Mouse (Mus musculus): ENCODE results near the gene Uba3. TPM values are rescaled to one million over a fixed set of nuclear protein-coding genes. Genes with fewer than 3 reads are reported as not detected.

Uba3 gene
- polyA plus RNA-seq, 1 experiment: 14.6 TPM

GRCm38 (mm10) chr6:97202477-97202876 is 3.0 kb downstream of the Uba3 start:
- Histone ChIP-seq H3K4me1 (ENCODE audit: control insufficient read depth, insufficient read depth, low read length) (peaks cover 9% of the 10 kb centered on the region), H3K4me3 (replicated peaks; ENCODE audit: extremely low read depth, low read depth, low read length) (no peak overlapping the region)
- no peak for DNase-seq
- WGBS: 52% methylated on average over 3 of the region's 3 CpGs
- no peak for TF ChIP-seq POLR2A (IDR thresholded peaks at IDR 0.05; ENCODE audit: borderline replicate concordance, extremely low read depth, low read depth, low read length)
- no peak for TF ChIP-seq CTCF (IDR thresholded peaks at IDR 0.05; ENCODE audit: insufficient read depth, low read length)

DNA sequence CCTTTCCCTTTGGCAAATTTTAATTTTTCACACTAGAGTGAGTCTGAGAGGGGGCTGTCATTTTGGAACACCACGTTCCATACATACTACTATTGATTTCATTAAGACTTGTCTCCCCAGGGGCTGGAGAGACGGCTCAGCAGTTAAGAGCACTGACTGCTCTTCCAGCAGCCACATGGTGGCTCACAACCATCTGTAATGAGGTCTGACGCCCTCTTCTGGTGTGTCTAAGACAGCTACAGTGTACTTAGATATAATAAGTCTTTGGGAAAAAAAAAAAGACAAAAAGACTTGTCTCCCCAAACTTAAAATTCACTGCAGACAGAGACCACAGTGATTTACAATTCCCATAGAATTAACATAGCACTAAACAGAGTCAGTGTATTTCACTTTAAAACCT is 5.0 kb downstream of the Uba3 start:
- DNase-seq: no peak
- 74% methylated on average over 3 of the region's 3 CpGs for WGBS
- Histone ChIP-seq H3K4me3 (replicated peaks; ENCODE audit: extremely low read depth, low read depth, low read length) (no peak overlapping the region), H3K4me1 (ENCODE audit: control insufficient read depth, insufficient read depth, low read length) (peaks cover 9% of the 10 kb centered on the region)
- TF ChIP-seq CTCF (IDR thresholded peaks at IDR 0.05; ENCODE audit: insufficient read depth, low read length) (no peak), POLR2A (IDR thresholded peaks at IDR 0.05; ENCODE audit: borderline replicate concordance, extremely low read depth, low read depth, low read length) (no peak)

GRCm38 (mm10) chr6:97179367-97179828 is 26.0 kb downstream of the Uba3 start:
- DNase-seq: no peak
- WGBS: 3% methylated on average over 11 of the region's 11 CpGs
- TF ChIP-seq POLR2A (IDR thresholded peaks at IDR 0.05; ENCODE audit: borderline replicate concordance, extremely low read depth, low read depth, low read length) (no peak), CTCF (IDR thresholded peaks at IDR 0.05; ENCODE audit: insufficient read depth, low read length) (no peak)
- peaks cover 13% of the 10 kb centered on the region for H3K4me1 ChIP-seq (ENCODE audit: control insufficient read depth, insufficient read depth, low read length)
- peak overlapping the region; percentile 91 for H3K4me3 ChIP-seq (replicated peaks; ENCODE audit: extremely low read depth, low read depth, low read length)

DNA sequence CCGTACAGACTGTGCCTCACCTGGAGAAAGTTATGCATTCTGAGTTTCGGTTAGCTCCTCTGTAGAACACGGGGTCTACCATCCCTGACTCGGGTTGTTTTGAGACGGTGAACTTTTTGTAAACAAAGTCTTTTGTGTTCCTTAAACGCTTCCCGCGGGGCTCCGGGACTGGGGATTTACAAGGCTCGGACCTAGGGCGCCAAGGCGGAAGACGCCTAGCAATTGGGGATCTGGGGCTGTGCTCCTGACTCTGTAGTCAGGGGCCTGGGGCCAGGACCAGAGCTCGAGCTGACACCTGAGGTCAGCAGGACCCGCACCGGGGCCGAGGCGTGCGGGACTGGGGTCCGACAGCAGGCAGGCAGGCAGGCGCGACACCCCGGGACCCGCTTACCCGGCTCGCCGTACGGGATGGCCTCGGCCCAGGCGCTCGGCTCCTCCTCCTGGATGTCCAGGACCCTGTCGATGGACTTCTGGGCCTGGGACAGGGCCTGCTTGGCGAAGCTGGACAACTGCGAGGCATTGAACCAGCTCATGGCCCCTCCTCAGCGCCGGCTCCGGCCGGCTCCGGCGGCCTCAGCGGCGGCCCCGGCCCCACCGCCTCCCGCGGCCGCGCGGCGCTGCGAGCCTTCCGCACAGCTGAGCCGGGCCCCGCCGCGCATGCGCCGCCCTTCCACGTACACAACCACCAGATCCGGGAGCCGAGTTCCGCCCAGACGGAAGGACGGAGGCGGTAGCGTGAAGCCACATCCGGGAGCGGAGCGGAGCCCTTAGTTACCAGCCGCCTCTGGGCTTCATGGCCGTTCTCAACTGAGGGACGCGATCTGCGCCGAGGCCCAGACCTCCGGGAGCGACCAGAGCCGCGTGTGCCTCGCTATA is 26.7 kb downstream of the Uba3 start, which contains the start of gene Tmf1:
Tmf1 (minus strand) TSS at position 632 of the 876 bp plus-strand sequence.
- DNase-seq: peak; percentile 90
- H3K4me1 ChIP-seq (ENCODE audit: control insufficient read depth, insufficient read depth, low read length): peaks cover 13% of the 10 kb centered on the region
- peak; percentile 86 for TF ChIP-seq POLR2A (IDR thresholded peaks at IDR 0.05; ENCODE audit: borderline replicate concordance, extremely low read depth, low read depth, low read length)
- no peak for TF ChIP-seq CTCF (IDR thresholded peaks at IDR 0.05; ENCODE audit: insufficient read depth, low read length)
- under 1% methylated on average over 80 of the region's 80 CpGs for WGBS
- peak within 1 kb of the TSS; percentile 93 for H3K4me3 ChIP-seq (replicated peaks; ENCODE audit: extremely low read depth, low read depth, low read length)

DNA sequence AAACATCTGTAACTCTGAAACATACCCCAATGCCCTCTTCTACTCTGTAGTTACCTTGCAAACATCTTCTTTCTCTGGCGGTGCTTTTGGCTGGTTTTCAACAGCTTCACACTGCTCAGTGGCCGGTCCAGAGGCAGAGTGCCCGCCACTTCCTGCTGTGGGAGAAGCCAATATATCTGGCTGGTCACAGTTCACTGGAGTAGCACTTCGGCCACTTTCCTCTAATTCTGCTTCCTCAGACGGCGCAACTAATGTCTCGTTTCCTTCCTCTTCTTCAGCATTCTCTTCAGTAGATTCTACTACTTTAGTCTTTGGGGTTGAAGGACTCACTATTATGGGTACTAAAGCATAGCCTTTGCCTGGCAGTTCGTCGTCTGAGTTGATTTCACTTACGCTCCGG is 29.7 kb downstream of the Uba3 start:
- DNase-seq: no peak
- TF ChIP-seq CTCF (IDR thresholded peaks at IDR 0.05; ENCODE audit: insufficient read depth, low read length) (no peak), POLR2A (IDR thresholded peaks at IDR 0.05; ENCODE audit: borderline replicate concordance, extremely low read depth, low read depth, low read length) (no peak)
- 34% methylated on average over 11 of the region's 11 CpGs for WGBS
- H3K4me1 ChIP-seq (ENCODE audit: control insufficient read depth, insufficient read depth, low read length): peaks cover 13% of the 10 kb centered on the region
- H3K4me3 ChIP-seq (replicated peaks; ENCODE audit: extremely low read depth, low read depth, low read length): no peak overlapping the region

DNA sequence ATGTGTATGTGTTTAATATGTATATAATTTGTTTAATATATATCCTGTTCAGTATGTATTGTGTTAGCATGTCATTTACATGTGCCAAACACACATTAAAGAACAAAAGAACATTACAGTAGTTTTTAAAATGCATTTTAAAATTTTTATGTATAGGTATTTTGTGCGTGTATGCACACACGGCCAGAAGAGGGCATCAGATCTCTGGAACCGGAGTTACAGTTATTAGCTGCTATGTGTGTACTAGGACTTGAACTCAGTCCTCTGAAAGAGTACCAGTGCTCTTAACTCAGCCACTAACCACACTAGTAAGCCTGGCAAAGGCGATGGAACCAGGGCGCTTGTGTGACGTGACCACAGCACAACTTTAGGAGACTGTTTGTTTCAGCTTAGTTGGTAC is 55.3 kb downstream of the Uba3 start:
- DNase-seq: no peak
- Histone ChIP-seq H3K4me1 (ENCODE audit: control insufficient read depth, insufficient read depth, low read length) (peaks cover 7% of the 10 kb centered on the region), H3K4me3 (replicated peaks; ENCODE audit: extremely low read depth, low read depth, low read length) (no peak overlapping the region)
- TF ChIP-seq CTCF (IDR thresholded peaks at IDR 0.05; ENCODE audit: insufficient read depth, low read length): no peak
- TF ChIP-seq POLR2A (IDR thresholded peaks at IDR 0.05; ENCODE audit: borderline replicate concordance, extremely low read depth, low read depth, low read length): no peak
- 76% methylated on average over 6 of the region's 6 CpGs for WGBS

- WGBS: 51% methylated on average over 2 of the region's 2 CpGs
- H3K4me3 ChIP-seq (replicated peaks; ENCODE audit: extremely low read depth, low read depth, low read length): no peak overlapping the region
- TF ChIP-seq POLR2A (IDR thresholded peaks at IDR 0.05; ENCODE audit: borderline replicate concordance, extremely low read depth, low read depth, low read length) (no peak), CTCF (IDR thresholded peaks at IDR 0.05; ENCODE audit: insufficient read depth, low read length) (no peak)
- H3K4me1 ChIP-seq (ENCODE audit: control insufficient read depth, insufficient read depth, low read length): peaks cover 11% of the 10 kb centered on the region
- no peak for DNase-seq
Observed at GRCm38 (mm10) chr6:97149721-97150120, 55.7 kb downstream of the Uba3 start.

DNA sequence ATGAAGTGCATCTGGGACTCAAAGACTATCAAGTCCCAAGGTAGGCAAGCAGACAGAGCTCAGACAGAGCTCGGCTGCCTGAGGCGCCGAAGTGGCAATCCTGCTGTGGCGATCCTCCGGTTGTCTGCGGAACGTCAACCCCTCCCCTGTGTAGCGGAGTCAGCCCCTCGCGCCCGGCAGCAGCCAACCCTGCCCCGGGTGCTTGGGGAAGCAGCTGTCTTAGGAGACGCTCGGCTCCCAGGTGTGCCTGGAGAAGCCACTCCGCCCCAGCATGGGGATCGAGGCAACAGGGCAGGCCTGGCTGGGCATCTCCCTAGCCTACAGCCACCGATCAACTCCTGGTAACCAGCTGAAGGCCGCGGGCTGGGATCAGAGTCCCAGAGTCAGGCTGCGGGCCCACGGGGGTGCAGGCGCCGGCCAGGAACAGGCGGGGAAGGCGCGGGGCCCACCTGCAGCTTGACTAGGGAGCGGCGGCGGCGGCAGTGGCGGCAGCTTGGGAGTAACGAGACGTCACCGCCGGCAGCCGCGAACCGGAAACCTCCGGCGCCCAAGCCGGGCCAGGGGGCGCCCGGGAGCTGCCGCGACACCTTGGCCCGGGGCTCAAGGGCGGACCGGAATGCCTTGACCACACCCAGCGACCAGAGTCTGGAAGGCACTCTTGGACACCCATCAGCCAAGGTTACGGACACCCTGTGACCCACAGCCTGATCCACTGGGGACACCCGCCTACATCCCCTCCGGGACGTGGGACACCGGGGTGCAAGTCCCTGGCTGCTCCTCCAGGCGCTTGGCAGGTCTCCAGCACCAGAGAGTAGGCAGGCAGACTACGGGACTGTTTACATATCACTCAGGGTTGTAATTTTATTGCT is 56.8 kb downstream of the Uba3 start, which contains the start of gene Eogt:
Eogt (minus strand) TSS at position 800 of the 869 bp plus-strand sequence.
- H3K4me1 ChIP-seq (ENCODE audit: control insufficient read depth, insufficient read depth, low read length): peaks cover 11% of the 10 kb centered on the region
- peak within 1 kb of the TSS; percentile 65 for H3K4me3 ChIP-seq (replicated peaks; ENCODE audit: extremely low read depth, low read depth, low read length)
- WGBS: under 1% methylated on average over 56 of the region's 56 CpGs
- no peak for TF ChIP-seq CTCF (IDR thresholded peaks at IDR 0.05; ENCODE audit: insufficient read depth, low read length)
- TF ChIP-seq POLR2A (IDR thresholded peaks at IDR 0.05; ENCODE audit: borderline replicate concordance, extremely low read depth, low read depth, low read length): 0 out of 2 replicates have a peak, but pooled peaks have one; percentile 7
- peak; percentile 85 for DNase-seq

GRCm38 (mm10) chr6:97147755-97148382 is 57.6 kb downstream of the Uba3 start:
- 9% methylated on average over 18 of the region's 18 CpGs for WGBS
- Histone ChIP-seq H3K4me3 (replicated peaks; ENCODE audit: extremely low read depth, low read depth, low read length) (peak overlapping the region; percentile 65), H3K4me1 (ENCODE audit: control insufficient read depth, insufficient read depth, low read length) (peaks cover 11% of the 10 kb centered on the region)
- peak; percentile 52 for DNase-seq
- TF ChIP-seq CTCF (IDR thresholded peaks at IDR 0.05; ENCODE audit: insufficient read depth, low read length) (no peak), POLR2A (IDR thresholded peaks at IDR 0.05; ENCODE audit: borderline replicate concordance, extremely low read depth, low read depth, low read length) (no peak)

Measured in lung, adult 2 months (tissue).